Mouse (Mus musculus): ENCODE results near the gene Ppp1r18. TPM values are rescaled to one million over a fixed set of nuclear protein-coding genes. Genes with fewer than 3 reads are reported as not detected.

The Ppp1r18 gene
- polyA plus RNA-seq, 1 experiment from 2014 or later, result 22.9 TPM

GRCm38 (mm10) chr17:35869346-35870067 is 4.1 kb downstream of the Ppp1r18 start:
- Histone ChIP-seq H3K36me3 (ENCODE audit: control insufficient read depth, insufficient read depth, low read length) (peaks cover 6% of the 10 kb centered on the region; the same call in 1 of the 2 replicates), H3K4me1 (ENCODE audit: control insufficient read depth, insufficient read depth, low read length) (peaks cover 38% of the 10 kb centered on the region), H3K9me3 (ENCODE audit: control insufficient read depth, low read length) (peaks cover 3% of the 10 kb centered on the region; the same call in 1 of the 2 replicates), H3K27me3 (ENCODE audit: control insufficient read depth, insufficient read depth, low read length) (no peaks in the 10 kb centered on the region), H3K9ac (ENCODE audit: low read length) (peak overlapping the region; percentile 63; the same call in 1 of the 2 replicates), H3K4me3 (ENCODE audit: low read depth, low read length) (peak overlapping the region; percentile 60), H3K4me2 (ENCODE audit: low read depth, severe bottlenecking) (peak overlapping the region; percentile 88), H3K27ac (replicated peaks; ENCODE audit: low read depth, low read length) (0 out of 2 replicates have a peak overlapping the region, but pooled peaks have one; percentile 47)
- DNase-seq (ENCODE audit: low spot score), result peak; percentile 36
- WGBS, result 7% methylated on average over 7 of the region's 7 CpGs
- ATAC-seq (ENCODE audit: insufficient number of reproducible peaks, low FRiP score, low TSS enrichment, low read depth), result no peak

DNA sequence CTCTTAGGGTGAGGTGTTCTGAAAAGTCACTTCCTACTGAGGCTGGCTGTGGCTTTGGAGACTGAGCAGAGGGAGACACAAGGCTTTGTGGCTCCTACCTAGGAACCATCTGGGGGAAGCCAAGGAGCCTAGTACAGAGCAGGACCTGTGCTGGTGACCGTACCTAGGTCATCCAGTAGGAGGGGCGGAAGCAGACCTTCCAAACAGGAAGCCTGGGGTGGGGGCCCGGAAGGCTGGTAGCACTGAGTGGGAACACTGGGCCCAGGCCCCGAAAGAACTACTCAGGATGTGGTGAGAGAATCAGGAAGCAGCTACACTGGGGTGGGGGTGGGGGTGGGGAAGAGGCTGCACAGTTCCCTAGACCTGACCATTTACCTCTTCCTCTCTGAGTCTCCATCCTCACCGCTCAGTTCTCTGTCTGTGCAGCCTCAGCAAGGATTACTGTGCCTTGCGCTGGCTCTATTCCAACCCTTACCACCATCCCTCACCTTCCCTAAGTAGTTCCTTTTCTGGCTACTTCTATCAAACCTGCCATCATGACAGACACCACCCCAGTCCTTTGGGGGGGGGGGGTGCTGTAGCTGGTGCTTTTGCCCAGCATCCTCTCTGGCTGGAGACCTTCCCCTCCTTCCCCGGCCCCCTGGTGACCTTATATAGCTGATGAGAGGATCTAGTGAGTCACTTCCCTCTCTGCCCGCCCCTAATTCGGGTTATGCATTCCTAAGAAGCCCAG is 4.9 kb downstream of the Ppp1r18 start:
- DNase-seq (ENCODE audit: low spot score) (no peak), ATAC-seq (ENCODE audit: insufficient number of reproducible peaks, low FRiP score, low TSS enrichment, low read depth) (no peak)
- Histone ChIP-seq H3K4me3 (ENCODE audit: low read depth, low read length) (peak overlapping the region; percentile 24), H3K4me1 (ENCODE audit: control insufficient read depth, insufficient read depth, low read length) (peaks cover 33% of the 10 kb centered on the region), H3K9ac (ENCODE audit: low read length) (peak overlapping the region; percentile 22; the same call in 1 of the 2 replicates), H3K27me3 (ENCODE audit: control insufficient read depth, insufficient read depth, low read length) (no peaks in the 10 kb centered on the region), H3K9me3 (ENCODE audit: control insufficient read depth, low read length) (peaks cover 3% of the 10 kb centered on the region; the same call in 1 of the 2 replicates), H3K4me2 (ENCODE audit: low read depth, severe bottlenecking) (peak overlapping the region; percentile 88), H3K36me3 (ENCODE audit: control insufficient read depth, insufficient read depth, low read length) (peaks cover 6% of the 10 kb centered on the region; the same call in 1 of the 2 replicates), H3K27ac (replicated peaks; ENCODE audit: low read depth, low read length) (no peak overlapping the region)
- WGBS, result 71% methylated on average over 9 of the region's 9 CpGs

DNA sequence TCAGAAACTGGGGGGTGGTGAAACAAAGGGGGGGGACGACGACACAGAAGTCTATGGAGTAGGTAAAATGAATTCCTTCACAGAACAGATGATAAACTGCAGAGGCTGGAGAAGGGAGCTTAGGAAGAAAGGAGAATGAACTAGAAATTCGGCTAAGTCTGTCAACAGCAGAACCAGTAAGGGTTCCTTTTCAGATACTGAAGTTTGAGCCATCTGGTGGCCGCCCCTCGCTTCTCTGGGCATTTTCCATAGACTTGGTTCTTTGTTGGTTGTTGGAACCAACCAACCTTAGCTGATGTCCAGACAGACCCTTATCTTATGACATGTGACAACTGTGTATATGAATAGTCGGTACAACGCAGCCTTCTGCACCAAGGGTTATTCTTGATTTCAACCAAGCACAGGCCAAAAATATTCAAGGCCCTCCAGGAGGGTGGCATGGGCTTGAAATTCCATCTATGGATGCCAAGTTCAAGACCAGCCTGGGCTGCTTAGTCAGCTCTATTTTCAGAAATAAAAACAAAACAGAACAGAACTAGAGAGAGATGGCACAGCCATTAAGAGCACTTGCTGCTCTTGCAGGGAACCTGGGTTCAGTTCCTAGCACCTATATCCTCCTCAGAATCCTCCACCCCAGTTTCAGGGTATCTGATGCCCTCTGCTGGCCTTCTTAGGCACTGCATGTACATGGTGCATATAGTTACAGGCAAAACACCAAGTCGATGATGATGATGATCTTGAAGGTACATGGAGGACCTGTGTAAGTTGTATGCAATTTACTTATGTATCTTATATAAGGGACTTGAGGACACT is 5.7 kb downstream of the Ppp1r18 start:
- no peak overlapping the region for H3K4me2 ChIP-seq (ENCODE audit: low read depth, severe bottlenecking)
- H3K9me3 ChIP-seq (ENCODE audit: control insufficient read depth, low read length), result peaks cover 3% of the 10 kb centered on the region; the same call in 1 of the 2 replicates
- peaks cover 6% of the 10 kb centered on the region; the same call in 1 of the 2 replicates for H3K36me3 ChIP-seq (ENCODE audit: control insufficient read depth, insufficient read depth, low read length)
- no peak overlapping the region for H3K27ac ChIP-seq (replicated peaks; ENCODE audit: low read depth, low read length)
- peak overlapping the region; percentile 24; the same call in 1 of the 2 replicates for H3K4me3 ChIP-seq (ENCODE audit: low read depth, low read length)
- DNase-seq (ENCODE audit: low spot score), result peak; percentile 56
- WGBS, result 90% methylated on average over 8 of the region's 8 CpGs
- H3K27me3 ChIP-seq (ENCODE audit: control insufficient read depth, insufficient read depth, low read length), result no peaks in the 10 kb centered on the region
- H3K4me1 ChIP-seq (ENCODE audit: control insufficient read depth, insufficient read depth, low read length), result peaks cover 33% of the 10 kb centered on the region
- H3K9ac ChIP-seq (ENCODE audit: low read length), result no peak overlapping the region
- ATAC-seq (ENCODE audit: insufficient number of reproducible peaks, low FRiP score, low TSS enrichment, low read depth), result no peak

DNA sequence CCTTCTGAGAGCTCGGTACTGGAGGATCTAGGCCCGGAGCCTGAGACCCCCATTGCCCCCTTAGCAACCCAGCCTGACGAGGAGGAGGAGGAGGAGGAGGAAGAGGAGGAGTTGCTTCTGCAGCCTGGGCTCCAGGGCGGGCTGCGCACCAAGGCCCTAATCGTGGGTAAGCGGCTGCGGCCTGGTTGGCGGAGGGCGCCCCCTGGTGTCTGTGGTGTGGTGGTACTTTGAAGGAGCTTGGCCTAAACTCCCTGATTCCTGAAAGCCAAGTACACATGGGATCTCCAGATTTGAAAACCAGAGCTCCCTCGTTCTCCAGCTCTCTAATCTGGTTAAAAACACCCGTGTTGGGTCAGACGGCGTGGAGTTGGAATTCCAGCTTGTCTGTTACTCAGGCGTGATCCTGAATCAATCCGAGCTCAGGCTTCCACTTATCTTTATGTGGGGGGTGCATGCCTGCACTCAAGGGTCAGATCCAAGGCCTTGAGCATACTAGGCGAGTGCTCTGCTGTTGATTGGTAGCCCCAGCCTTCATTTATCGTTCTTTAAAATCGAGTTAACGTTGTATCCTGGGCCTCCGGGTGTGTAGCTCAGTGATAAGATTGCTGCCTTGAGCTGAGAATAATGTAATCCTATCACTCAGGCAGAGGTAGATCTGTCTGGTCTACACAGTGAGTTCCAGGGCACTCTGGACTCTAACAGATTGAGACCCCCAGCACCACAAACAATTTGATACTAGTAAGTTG is 8.6 kb downstream of the Ppp1r18 start:
- peaks cover 3% of the 10 kb centered on the region; the same call in 1 of the 2 replicates for H3K9me3 ChIP-seq (ENCODE audit: control insufficient read depth, low read length)
- WGBS, result 32% methylated on average over 21 of the region's 21 CpGs
- H3K4me2 ChIP-seq (ENCODE audit: low read depth, severe bottlenecking), result no peak overlapping the region; the same call in 1 of the 2 replicates
- H3K4me3 ChIP-seq (ENCODE audit: low read depth, low read length), result no peak overlapping the region
- no peak overlapping the region for H3K27ac ChIP-seq (replicated peaks; ENCODE audit: low read depth, low read length)
- no peak for ATAC-seq (ENCODE audit: insufficient number of reproducible peaks, low FRiP score, low TSS enrichment, low read depth)
- H3K9ac ChIP-seq (ENCODE audit: low read length), result no peak overlapping the region
- DNase-seq (ENCODE audit: low spot score), result peak; percentile 94
- no peaks in the 10 kb centered on the region for H3K27me3 ChIP-seq (ENCODE audit: control insufficient read depth, insufficient read depth, low read length)
- peaks cover 2% of the 10 kb centered on the region; the same call in 1 of the 2 replicates for H3K36me3 ChIP-seq (ENCODE audit: control insufficient read depth, insufficient read depth, low read length)
- H3K4me1 ChIP-seq (ENCODE audit: control insufficient read depth, insufficient read depth, low read length), result peaks cover 16% of the 10 kb centered on the region

DNA sequence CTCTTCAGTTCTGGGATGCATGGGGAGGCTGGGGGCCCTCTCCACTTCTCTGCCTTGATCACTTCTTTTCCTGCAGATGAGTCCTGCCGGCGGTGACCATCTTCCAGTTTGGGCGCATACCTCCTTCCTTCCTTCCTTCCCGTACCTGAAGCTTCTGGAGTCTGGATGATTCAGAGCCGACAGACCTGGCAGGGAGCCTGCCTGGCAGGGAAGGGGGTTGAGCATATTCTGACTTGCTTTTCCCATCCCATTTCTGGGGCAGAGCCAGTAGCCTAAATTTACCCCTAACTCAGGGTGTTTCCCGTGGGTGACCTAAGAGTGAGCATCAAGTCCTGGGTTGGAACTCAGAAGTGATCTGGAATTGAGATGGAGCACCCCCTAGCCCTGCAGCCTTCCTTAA is 9.3 kb downstream of the Ppp1r18 start:
- H3K27me3 ChIP-seq (ENCODE audit: control insufficient read depth, insufficient read depth, low read length), result no peaks in the 10 kb centered on the region
- no peak overlapping the region for H3K27ac ChIP-seq (replicated peaks; ENCODE audit: low read depth, low read length)
- ATAC-seq (ENCODE audit: insufficient number of reproducible peaks, low FRiP score, low TSS enrichment, low read depth), result no peak
- no peak overlapping the region for H3K4me2 ChIP-seq (ENCODE audit: low read depth, severe bottlenecking)
- peaks cover 2% of the 10 kb centered on the region; the same call in 1 of the 2 replicates for H3K36me3 ChIP-seq (ENCODE audit: control insufficient read depth, insufficient read depth, low read length)
- WGBS, result 92% methylated on average over 6 of the region's 6 CpGs
- peaks cover 3% of the 10 kb centered on the region; the same call in 1 of the 2 replicates for H3K9me3 ChIP-seq (ENCODE audit: control insufficient read depth, low read length)
- no peak overlapping the region for H3K9ac ChIP-seq (ENCODE audit: low read length)
- peaks cover 9% of the 10 kb centered on the region for H3K4me1 ChIP-seq (ENCODE audit: control insufficient read depth, insufficient read depth, low read length)
- DNase-seq (ENCODE audit: low spot score), result no peak
- H3K4me3 ChIP-seq (ENCODE audit: low read depth, low read length), result no peak overlapping the region

DNA sequence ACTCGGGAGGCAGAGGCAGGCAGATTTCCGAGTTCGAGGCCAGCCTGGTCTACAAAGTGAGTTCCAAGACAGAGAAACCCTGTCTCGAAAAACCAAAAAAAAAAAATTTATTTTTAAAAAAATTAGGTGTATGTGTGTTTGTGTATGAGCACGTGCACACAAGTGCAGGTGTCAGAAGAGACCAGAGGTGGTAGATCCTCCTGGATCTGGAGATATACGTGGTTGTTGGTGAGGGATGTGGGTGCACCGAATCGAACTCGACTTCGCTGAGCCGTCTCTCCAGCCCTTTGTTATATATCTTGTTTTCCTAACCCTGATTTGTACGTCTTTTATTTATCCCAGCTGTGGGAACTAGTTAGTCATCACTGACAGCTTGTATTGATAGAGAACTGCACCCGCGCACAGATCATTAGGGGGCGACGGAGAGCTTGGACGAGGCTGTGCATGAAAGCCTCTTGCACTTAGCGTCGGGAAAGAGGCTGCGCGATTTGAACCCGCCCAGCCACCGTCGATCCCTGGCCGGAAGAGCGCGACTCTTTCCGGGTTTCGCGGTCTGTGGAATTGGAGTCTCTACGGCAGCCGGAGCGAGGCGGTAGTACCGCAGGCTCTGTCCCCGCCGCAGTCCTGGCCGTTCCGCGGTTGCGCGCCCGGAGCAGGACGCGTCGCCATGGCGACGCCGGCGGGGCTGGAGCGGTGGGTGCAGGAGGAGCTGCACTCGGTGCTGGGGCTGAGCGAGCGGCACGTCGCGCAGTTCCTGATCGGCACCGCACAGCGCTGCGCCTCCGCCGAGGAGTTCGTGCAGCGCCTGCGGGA is 14.1 kb downstream of the Ppp1r18 start, which contains the start of gene Dhx16:
Gene Dhx16 (plus strand): TSS at position 575 of the 813 bp plus-strand sequence.
- Histone ChIP-seq H3K27ac (replicated peaks; ENCODE audit: low read depth, low read length) (no peak within 1 kb of the TSS), H3K27me3 (ENCODE audit: control insufficient read depth, insufficient read depth, low read length) (no peaks in the 10 kb centered on the region), H3K4me2 (ENCODE audit: low read depth, severe bottlenecking) (peak within 1 kb of the TSS; percentile 74), H3K9ac (ENCODE audit: low read length) (peak within 1 kb of the TSS; percentile 82), H3K9me3 (ENCODE audit: control insufficient read depth, low read length) (no peaks in the 10 kb centered on the region), H3K4me1 (ENCODE audit: control insufficient read depth, insufficient read depth, low read length) (no peaks in the 10 kb centered on the region), H3K4me3 (ENCODE audit: low read depth, low read length) (peak within 1 kb of the TSS; percentile 91), H3K36me3 (ENCODE audit: control insufficient read depth, insufficient read depth, low read length) (peaks cover 14% of the 10 kb centered on the region; the same call in 1 of the 2 replicates)
- ATAC-seq (ENCODE audit: insufficient number of reproducible peaks, low FRiP score, low TSS enrichment, low read depth) (peak; percentile 90), DNase-seq (ENCODE audit: low spot score) (peak; percentile 98)
- WGBS, result 6% methylated on average over 66 of the region's 66 CpGs

DNA sequence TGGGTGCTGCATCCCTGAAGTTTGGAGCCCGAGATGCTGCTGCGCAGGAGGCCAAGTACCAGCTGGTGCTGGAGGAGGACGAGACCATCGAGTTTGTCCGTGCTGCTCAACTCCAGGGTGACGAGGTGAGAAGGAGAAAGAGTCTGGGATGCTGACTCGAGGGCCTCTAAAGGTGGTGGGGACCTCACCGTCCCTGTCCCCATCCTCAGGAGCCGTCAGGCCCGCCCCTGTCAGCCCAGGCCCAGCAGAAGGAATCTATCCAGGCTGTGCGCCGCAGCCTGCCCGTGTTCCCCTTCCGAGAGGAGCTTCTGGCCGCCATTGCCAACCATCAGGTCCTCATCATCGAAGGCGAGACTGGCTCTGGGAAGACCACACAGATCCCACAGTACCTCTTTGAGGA is 17.5 kb downstream of the Ppp1r18 start:
- H3K9me3 ChIP-seq (ENCODE audit: control insufficient read depth, low read length), result no peaks in the 10 kb centered on the region
- H3K27me3 ChIP-seq (ENCODE audit: control insufficient read depth, insufficient read depth, low read length), result no peaks in the 10 kb centered on the region
- H3K4me3 ChIP-seq (ENCODE audit: low read depth, low read length), result no peak overlapping the region
- 91% methylated on average over 17 of the region's 17 CpGs for WGBS
- H3K4me1 ChIP-seq (ENCODE audit: control insufficient read depth, insufficient read depth, low read length), result no peaks in the 10 kb centered on the region
- no peak overlapping the region for H3K9ac ChIP-seq (ENCODE audit: low read length)
- no peak overlapping the region for H3K27ac ChIP-seq (replicated peaks; ENCODE audit: low read depth, low read length)
- no peak for DNase-seq (ENCODE audit: low spot score)
- peaks cover 26% of the 10 kb centered on the region for H3K36me3 ChIP-seq (ENCODE audit: control insufficient read depth, insufficient read depth, low read length)
- no peak overlapping the region for H3K4me2 ChIP-seq (ENCODE audit: low read depth, severe bottlenecking)
- ATAC-seq (ENCODE audit: insufficient number of reproducible peaks, low FRiP score, low TSS enrichment, low read depth), result no peak
